Mouse (Mus musculus): ENCODE results near the gene Mrpl52.

DNA sequence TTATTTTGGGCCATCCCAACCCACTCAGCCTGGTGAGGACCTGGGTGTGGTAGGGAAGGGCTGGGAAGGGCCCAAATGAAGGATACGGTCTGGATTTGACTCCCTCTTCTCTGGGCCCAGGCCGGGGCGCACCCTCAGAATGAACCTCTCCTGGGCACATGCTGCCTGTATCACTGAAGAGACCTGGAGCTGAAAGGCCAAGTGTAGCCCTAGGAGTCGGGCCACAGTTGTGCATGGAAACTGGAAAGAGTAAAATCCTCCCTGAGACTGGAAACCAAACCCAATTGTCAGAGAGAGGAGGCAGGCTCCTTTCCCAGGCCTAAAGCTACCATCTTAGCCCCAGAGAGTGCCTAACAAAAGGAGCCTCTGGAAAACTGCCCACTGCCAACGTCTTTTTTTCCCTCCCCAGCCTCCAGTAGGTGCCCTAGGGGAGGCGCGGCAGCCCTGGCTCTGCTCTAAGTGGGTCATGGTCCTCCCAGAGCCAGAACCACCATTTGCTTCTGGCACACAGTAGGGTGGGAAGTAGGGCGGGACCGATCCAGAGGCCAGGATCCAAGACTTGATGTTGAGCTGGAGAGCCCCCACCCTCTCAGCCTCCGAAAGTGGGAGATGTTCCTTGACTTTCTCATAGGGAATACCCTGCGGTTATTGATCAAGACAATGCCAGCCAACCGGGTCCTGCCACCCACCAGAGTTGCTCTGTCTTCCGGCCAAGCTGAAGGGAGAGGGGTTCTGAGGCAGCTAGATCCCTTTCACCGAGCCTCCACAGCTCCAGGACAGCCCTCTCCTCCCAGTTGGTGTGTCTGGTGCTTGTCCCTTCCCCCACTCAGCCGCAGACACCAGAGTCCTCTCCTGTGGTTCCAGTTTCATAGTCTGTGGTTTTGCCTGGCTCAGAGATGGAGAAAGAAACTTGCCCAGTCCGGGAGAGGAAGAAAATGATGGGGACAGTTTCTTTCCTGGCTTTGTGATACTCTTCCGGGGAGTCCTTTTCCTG lies 6.4 kb downstream of the Mrpl52 start:
- TF ChIP-seq CTCF (IDR thresholded peaks at IDR 0.05; ENCODE audit: low read depth, low read length) (no peak), POLR2A (IDR thresholded peaks at IDR 0.05; ENCODE audit: borderline replicate concordance, low read depth, low read length) (no peak)
